Mouse (Mus musculus): ENCODE measurements around the gene Ptpro. TPM values are rescaled to one million over a fixed set of nuclear protein-coding genes. Genes with fewer than 3 reads are reported as not detected.

Ptpro gene
- polyA plus RNA-seq, 1 experiment from 2014 or later: 63.5 TPM

Other genes with a start within 250 kb of the Ptpro start
- gene Rerg, start 81.8 kb upstream of the Ptpro start, polyA plus RNA-seq (2015; fragmentation: Nextera tagmentation; extraction: Ambion mirVana): 6.9 and 7.2 TPM in 2 replicates